Mouse (Mus musculus): Measurements from ENCODE around the gene Ldhb.
"Not testable (repeated sequence)": the region's sequence is repeated elsewhere in the genome, so short reads cannot be mapped to it uniquely, and the experiment has no call there.

Gene Ldhb

DNA sequence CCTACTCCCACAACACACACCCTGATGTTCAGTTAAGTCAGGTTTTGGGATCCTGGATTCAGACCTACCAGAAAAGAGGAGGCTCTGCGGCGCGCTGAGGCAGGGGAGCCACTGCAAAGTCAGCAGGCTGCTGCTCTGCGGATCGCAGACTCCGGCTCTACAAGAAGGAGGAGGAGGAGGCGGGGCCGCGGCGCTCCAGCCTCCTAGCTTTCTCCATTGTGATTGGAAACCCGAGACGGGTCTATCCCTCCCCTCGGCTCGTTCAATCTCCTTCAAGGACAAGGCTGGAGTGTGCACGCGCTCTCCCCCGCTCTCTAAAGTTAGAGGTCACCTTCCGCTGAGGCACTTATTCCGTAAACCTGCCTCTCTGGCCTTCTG, at the start of gene Ldhb:
TSS of gene Ldhb (minus strand) at position 173 of the 378 bp plus-strand sequence.
- DNase-seq, result peak; percentile 92

DNA sequence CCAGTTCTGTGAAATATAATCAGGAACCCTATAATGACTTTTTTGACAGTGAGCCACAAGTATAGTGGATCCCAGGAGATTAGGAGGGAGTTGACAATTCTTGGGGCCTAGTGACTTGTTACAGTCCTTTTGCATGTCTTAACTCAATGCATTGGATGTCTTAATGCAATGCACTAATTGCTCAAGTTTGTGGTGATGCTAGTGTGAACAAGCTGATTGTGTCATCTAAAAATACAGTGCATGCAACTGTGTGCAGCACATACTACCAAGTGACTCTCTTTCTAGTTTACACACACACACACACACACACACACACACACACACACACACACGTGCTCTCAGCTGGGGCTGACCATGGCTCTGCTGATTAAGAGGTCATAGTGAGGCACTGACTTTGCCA, 48.2 kb upstream of the Ldhb start:
- DNase-seq, result no peak

DNA sequence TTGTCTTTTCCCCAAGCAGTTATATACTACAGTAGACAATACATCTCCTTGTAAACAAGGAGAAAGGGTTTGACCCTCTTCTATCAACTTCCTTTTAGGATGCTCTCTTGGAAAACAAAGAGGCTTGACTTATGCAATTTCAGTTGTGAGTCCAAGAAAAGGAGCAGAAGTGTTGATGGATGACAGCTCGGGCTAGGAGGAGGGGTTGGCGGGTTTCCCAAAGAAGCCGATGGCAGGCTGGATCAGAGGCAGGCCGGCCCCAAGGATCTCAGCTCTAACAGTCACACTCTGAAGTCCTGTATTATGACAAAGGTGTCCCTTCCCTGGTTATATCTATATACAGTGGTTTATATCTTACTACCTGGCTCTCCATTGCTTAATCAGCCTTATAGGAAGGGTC, 43.7 kb upstream of the Ldhb start:
- DNase-seq, result no peak

DNA sequence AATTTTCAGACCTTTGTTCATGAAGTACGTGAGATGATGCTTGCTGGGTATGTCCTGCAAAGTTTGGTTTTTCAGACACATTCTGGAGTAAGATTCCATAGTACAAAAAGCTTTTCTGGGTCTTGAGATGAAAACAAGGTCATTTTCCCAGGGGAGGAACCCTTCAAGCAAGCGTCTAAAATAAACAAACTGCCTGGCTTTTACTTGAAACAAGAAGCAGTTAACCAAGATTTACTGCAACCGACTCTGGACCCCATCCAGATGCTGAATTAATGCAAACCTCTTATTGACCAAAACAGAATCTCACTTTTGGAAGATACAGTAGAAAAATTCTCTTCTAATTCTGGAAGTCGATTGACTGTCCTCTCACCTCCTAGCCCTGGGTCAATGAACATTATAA, 43.1 kb upstream of the Ldhb start:
- no peak for DNase-seq

DNA sequence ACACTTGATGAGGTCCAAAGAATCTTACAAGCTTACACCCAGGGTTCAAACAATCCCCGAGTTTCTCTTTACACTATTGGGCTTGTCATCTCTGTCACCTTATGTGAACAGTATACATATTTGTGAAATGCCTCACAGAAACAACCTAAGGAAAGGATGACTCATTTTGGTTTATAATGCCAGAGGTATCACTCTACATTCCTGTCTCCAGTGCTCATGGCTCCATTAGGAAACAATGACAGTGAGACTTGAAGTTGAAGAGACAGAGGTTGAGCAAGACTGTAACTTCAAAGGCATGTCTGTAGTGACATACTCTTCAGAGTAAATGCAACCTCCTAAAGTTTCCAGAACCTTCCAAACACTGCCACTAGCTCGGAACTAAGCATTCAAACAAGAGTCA, 40.6 kb upstream of the Ldhb start:
- no peak for DNase-seq

DNA sequence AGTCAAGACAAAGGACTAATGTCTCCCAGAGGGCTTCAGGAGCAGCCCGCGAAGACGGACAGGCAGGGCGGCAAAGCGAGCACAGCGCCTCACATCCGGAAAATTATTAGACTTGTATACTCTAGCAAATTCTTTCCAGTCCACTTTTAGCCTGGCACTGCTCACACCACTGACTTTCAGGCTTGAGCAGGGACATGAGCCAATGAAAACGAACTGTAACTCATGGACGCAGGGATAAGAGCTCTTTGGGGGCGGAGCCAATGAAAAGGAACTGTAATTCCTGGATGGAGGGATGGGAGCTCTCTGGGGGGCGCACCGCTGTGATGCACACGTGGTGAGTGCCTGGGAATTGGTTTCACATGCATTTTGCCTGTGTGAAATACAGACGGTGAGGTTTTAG, 37.4 kb upstream of the Ldhb start:
- no peak for DNase-seq

DNA sequence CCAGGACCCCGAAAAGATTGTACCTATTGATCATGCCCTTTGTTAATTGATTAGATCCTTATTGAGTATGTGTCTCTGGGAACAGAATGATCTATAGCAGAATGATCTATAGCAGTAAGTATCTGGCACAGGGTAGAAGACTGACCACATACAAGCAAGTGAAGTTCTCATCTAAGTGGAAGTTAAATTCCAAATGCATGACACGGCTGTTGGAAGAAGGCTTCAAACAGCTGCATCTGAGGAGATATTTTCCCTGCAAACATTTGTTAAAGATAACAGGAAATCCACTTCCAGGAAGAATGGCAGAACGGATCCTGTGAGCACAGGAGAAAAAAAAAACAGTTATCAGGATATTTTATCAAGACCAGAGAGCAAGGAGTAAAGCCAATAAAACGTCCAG, 35.9 kb upstream of the Ldhb start:
- no peak for DNase-seq

DNA sequence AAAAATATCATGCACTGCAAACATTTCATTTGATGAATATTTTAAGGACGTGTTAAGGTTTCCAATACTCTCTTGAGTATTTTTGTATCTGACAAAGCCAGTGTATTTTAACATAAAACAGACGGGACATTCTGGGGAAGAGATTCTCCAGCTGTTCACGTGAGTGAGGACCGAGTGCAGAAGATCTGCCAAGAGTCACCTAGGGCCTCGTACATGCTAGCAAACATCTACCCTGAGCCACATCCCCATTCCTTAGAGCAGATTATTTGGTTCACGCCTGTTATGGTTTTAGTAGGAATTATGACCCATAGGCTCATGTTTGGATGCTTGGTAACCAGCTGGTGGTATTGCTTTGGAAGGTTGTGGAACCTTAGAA, 35.0 kb upstream of the Ldhb start:
- DNase-seq, result no peak

DNA sequence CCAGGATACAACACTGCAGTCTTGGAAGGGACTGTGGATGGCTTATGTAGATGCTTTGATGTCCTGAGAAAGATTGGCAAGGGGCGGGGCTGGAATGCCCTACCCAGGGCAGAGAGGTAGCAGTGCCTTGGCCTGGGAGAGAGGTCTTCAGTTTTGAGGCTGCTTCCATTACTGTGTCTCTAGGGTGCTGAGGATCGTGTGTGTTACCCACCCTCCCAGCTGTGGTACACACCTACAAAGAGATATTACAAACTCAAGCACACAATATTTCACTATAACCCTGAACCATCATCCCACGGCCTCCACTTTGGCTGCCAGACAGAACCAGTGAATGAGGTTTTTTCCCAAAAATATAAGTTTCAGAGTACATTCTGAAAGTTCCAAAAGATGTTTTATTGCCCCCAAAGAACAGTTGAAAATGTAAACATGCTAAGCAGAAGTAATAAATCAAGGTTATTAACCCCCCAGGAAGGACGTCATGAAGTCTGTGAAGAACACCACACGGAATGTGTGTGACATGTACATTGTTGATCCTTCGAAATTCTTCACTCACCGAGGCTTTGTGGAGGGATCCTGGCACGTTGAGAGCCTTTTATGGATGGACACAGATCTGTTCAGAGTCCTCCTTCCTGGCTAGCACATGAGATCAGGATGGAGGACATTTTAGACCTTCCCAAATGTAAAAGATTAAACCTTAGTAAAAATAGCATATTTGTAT, 34.5 kb upstream of the Ldhb start:
- DNase-seq, result no peak

DNA sequence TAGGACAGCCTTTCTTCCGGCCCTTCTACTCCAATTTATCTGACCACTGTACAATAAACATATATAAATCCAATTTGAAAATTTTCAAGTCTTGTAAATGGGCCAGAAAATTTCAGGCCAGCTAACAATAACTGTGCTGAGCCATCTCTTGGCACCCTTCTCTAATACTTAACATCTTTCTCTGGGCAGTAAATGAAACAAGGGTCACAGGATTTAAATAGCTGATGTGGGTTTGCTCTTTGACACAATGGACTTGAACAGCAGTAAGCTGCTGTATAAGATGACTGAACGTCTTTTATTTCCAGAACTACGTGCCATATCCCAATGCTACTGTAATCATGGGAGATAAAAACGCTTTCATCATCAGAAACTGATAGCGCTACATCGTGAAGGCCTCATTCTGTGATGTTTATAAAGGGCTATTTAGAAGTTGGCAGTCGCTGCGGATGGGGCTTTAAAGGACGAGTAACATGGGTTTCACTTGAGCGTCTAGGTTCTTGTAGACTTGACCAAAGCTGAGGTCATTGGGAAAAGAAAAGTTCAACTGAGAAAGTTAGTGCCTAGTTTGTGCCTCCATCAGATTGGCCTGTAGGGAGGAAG, 32.9 kb upstream of the Ldhb start:
- DNase-seq, result no peak

DNA sequence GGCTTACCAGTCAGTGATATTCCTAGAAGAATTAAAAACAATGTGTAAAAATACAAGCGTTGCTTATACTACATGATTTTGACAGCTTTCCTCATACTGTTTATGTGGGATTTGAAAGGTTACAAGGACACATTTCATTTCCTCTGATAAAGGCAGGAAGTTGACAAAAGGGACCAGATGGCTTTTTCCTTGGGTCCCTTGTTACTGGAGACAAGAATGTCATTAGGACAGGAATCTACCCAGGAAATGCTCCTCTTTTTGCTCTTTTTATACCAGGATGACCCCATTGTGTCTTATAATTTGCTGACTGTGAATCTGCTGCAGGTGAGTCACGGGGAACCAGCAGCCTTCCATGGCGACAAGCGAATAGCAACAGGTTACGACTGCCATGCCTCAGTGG, 32.4 kb upstream of the Ldhb start:
- no peak for DNase-seq

DNA sequence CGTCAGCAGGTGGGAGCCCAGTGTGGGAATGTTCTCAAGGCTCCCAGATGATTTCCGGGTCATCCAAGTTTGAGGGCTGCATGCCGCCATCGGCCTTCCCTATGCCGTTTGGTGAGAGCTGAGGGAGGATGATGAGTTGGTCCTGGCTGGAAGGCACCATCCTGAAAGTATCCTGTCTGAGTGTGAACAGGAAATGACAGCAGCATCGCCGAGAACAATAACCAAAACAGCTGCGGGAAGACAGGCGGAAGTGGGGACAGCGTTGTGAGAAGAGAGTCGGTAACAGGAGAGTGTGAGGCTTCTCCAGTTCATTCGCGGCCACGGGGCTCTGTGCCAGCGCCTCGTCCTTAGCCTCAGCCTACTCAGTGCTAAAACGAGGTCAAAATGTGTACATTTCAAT, 30.7 kb upstream of the Ldhb start:
- peak; percentile 60 for DNase-seq

DNA sequence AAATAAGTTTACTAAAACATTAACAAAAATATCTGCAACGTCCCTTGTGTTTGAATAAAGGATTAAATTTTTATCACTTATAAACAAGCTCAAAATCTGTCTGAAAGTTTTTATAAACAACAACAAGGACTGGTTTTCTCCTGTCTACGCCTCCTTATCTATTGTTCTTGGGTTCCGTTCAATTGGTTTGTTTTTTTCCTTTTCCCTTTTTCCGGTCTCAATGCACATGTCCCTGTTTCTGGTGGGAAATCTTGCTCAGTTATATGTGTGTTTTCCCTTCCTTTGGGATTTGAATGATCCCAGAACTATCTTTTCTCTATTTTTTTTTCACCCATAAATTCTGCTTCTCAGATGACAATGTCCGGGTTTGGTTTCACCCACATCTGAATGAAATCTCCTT, 25.7 kb upstream of the Ldhb start:
- no peak for DNase-seq

DNA sequence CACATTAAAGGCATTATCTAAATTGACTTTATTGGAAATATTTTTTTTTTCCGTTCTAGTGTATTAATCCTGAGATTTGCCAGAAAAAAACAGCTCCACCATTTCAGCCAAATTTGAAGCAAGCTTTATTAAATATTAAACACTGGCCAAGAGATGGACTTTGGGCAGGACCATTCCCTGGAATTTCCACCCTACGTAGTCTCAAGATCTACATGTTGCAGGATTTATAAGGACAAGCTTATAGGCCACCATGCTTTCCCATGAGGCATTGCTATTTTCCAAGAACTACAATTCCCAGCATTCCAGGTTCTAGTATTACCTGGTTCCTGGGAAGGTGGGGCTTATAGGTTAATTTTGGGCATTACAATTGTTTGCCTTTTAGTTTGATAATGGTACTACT, 24.9 kb upstream of the Ldhb start:
- DNase-seq, result no peak

DNA sequence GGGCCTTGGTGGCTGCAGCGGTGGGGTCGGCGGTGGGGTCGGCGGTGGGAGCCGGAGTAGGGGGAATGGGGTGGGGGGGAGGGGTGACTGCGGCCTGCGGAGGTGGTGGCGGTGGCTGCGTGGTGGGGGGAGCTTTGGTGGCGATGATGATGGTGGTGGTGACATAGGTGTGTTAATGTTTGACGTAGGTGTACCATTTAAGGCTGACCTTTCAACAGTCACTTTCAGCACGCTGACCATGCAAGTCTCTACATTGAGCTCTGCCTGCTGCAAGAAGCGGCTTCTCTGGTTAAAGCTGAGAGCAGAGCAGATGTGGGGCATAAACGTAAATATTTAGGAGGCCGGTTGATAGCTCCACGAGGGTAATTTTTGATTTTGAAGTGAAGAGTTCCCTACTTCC, 24.4 kb upstream of the Ldhb start:
- DNase-seq, result peak; percentile 52

DNA sequence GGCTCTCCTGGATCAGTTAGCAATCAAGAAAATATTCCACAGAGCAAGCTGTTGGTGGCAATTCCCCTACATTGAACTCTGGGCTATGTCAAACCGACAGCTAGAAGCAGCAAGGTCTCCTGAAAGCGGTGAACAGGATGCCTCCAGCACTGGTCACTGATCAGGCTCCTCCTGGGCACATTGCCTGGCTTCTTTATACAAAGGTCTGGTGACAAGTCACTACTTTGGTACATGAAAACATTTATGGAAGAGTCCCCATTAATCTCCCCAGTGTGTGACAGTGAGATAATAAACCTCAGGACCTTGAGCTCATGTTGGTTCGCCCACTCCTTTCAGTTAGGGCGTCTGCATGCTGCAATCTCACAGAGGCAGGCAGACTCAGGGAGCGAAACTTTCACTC, 22.6 kb upstream of the Ldhb start:
- DNase-seq, result peak; percentile 22

DNA sequence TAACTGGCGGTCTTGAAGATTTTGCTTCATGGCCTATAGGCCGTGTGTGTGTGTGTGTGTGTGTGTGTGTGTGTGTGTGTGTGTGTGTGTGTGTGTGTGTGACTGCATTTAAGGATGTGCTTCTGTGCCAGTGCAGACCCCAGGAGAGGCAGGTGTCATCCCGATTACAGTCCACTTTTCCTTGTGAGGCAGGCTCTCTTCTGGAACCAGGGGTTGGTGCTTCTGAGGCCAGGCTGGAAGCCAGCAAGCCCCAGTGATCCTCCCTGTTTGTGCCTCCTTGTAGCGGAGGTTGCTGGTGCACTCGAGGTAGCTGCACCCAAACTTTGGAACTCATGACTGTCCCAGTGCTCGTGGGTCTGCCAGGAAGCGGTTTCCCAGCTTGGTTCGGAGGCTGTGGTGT, 21.9 kb upstream of the Ldhb start:
- no peak for DNase-seq

DNA sequence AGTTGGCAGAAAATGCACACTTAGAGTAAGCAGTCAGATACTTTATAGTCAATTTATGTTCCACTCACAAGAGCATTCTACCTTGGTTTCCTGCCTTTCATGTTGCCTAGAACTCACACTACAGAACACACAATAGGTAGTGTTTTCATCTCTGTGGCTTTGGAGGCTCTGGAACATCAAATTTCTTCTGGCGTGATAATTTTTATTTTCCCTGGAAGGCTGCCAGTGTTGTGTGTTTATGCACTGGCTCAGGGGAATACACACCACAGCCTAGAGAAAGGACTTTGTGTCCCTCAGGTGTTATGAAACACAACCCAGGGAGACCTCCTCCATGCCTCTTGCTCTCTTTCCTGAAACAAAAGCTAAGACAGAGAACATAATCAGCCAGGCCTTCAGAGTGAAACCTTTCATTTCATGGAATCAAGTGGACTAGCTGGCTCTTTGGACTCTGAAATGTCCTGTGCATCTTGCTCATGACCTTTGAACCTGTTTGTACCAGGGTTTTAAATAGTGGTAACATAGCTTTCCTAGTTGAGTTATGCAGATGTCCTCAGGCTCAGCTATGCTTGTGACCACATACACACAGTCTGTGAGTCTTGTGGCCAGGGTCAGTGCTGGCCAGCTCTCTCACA, 20.3 kb upstream of the Ldhb start:
- peak; percentile 54 for DNase-seq

DNA sequence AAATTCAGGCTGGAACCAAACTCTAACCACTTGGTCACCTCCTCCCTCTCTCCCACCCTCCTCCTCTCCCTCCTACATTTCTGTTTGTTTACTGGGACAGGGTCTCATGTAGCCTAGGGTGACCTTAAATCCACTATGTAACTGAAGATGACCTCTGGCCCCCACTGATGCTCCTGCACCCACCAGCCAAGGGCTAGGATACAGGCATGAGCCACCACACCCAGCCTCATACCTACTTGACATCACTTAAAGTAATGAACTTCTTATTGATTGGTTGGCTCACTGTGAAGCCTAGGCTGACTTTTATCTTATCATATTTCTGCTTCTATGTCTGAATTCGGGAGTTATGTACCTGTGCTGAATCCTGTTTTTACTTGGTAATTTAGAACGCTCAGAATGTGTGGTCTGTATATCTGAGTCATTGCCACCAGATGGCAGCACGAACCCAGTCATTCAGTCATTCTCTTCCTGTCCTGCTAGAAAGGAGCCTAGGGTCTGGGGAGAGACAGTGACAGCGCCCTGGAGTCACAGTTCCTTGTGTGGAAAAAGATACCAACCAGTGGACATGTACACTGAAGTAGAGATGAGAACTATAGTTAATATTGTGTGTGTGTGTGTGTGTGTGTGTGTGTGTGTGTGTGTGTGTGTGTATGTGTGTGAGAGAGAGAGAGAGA, 17.0 kb upstream of the Ldhb start:
- DNase-seq, result peak; percentile 78

DNA sequence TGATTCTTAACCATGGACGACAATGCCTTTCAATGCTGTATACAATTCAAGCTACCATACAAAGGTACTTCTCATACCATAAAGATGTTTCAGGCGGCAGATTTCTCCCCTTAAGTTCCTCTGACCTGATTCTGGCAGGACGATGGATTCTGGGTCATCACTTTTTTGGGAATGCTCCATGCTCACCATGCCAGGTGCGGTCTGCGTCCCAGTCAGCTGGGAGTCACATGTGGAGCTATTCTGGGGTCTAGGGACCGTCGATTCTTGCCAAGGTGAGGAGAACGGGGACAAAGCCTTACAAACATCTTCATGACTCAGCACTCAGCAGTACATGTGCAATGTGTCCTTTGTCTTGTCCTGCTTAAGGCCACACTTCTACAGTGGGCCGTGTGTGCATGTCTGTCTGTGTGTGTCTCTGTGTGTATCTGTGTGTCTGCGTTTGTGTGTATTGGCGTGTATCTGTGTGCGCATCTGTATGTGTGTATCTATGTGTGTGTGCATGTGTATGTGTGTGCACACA, 13.9 kb upstream of the Ldhb start:
- DNase-seq, result no peak

DNA sequence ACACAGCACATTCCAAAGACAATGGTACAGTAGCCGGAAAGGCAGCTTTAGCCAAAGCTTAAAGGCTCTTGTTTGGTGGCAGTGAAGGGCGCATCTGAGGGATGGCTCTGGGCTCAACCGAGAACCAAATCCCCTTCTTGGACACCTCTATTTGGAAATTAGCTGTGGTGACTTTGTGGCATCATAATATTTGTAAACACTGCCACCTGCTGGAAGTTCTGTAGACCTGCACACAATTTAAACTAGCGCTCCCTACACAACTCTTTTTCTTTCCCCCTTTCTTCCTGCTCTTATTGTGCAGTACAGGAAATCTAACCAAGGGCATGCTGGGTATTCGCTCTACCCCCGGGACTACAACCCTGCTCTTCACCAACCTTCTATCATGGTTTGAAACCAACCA, 11.4 kb upstream of the Ldhb start:
- peak; percentile 32 for DNase-seq

DNA sequence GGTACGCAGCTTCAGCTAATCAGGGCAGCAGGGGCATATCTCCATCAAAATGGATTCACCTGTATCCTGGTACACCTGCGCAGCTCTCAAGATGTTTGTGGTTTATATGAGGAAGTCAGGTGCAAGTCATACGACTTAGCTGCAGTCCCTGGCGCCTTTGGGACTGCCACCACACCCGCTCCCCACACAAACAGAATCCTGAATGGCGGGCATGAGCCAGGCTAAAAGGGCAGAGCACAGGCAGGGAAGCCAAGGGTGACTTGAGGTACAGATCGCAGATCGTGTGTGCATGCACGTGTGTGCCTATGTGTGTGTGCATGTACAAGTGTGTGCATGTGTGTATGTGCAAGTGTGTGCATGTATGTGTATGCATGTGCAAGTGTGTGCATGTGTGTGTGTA, 7.6 kb upstream of the Ldhb start:
- DNase-seq, result not testable (repeated sequence)

DNA sequence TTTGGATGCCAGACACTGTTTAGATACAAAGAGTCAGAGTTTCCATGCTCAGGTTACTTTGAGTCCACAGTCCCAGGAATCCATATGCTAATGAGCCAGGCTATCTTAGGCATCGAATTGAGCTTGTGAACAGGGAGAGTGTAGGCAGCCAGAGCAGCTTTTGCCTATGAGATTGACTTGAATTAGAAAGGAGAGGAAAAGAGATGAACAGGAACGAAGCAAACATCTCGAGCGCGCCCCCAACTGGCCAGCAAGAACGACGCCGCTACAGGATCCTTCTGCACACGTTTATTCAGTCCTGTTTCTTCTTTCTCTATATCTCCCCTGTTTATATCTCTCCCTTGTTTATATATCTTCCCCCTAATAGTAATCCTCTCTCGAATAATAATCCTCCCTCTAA, 7.2 kb upstream of the Ldhb start:
- peak; percentile 70 for DNase-seq

DNA sequence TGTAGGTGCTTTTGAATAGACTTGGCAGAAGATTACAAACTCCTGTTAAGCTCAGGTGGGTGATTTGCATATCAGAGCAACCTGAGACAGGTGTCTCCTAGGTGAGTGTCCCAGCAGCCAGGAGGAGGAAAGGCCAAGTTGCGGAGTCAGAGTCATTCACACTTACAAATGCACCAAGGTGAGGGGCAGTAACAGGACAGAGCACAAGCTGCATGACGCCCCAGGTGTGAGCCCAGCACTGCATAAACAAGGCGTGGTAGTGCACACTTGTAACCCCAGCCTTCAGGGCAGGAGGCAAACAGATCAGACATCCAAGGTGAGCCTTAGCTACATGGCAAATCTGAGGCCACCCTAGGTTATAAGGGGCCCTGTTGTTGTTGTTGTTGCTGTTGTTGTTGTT, 5.1 kb upstream of the Ldhb start:
- DNase-seq, result no peak

Measured in kidney, adult 18-20 months (tissue).